Mouse (Mus musculus): Measurements from ENCODE around the gene Pex10.

- no peak for TF ChIP-seq GATA1 (IDR thresholded peaks at IDR 0.05; ENCODE audit: borderline replicate concordance, low read length)
- TF ChIP-seq FLI1 (IDR thresholded peaks at IDR 0.05; ENCODE audit: low read length), result no peak
These were observed 23.6 kb upstream of the Pex10 start for GRCm38 (mm10) chr4:155043289-155043625.
